Mouse (Mus musculus): ENCODE data around the gene Dock8. TPM values are rescaled to one million over a fixed set of nuclear protein-coding genes. Genes with fewer than 3 reads are reported as not detected.

Dock8 gene
- total and polyA plus RNA-seq, 2 experiments, result 8.9 to 9.7 TPM

DNA sequence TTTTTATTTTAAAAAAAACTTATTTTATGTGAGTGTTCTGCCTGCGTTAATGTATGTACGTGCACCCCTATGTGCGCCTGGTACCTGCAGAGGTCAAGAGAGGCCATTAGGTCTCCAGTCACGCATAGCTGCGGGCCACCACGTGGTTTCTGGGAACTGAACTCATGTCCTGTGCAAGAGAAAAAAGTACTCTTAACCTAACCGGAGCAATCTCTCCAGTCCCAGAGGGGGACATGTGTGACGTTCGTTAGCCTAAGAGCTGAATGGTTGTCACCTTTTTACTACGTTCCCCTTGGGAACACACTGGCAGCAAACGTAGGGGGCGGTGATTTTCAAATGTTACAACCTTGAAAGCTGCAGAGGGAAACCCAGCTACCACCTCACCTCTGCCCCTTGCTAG, 207.6 kb downstream of the Dock8 start:
- H3K27me3 ChIP-seq (ENCODE audit: control insufficient read depth, insufficient read depth, low read length), result no peaks in the 10 kb centered on the region
- H3K79me2 ChIP-seq (ENCODE audit: control insufficient read depth, insufficient read depth, low read length), result no peaks in the 10 kb centered on the region
- TF ChIP-seq CTCF (IDR thresholded peaks at IDR 0.05; ENCODE audit: low read depth, low read length), result no peak
- no peak for TF ChIP-seq POLR2A (IDR thresholded peaks at IDR 0.05; ENCODE audit: extremely low read depth, insufficient read depth, low read length)
- no peak overlapping the region for H3K27ac ChIP-seq (replicated peaks; ENCODE audit: insufficient read depth, low read depth, low read length)
- DNase-seq (ENCODE audit: extremely low read depth, low read depth, low spot score), result no peak
- H3K4me1 ChIP-seq (ENCODE audit: control insufficient read depth, insufficient read depth, low read length), result no peaks in the 10 kb centered on the region
- no peak overlapping the region for H3K9ac ChIP-seq (ENCODE audit: low read depth, low read length)
- no peak overlapping the region for H3K4me3 ChIP-seq (ENCODE audit: insufficient read depth, low read depth, low read length)
- no peaks in the 10 kb centered on the region for H3K36me3 ChIP-seq (ENCODE audit: control insufficient read depth, insufficient read depth, low read length)
- WGBS, result 72% methylated on average over 12 of the region's 12 CpGs

GRCm38 (mm10) chr19:25207731-25208361, 208.5 kb downstream of the Dock8 start:
- DNase-seq (ENCODE audit: extremely low read depth, low read depth, low spot score), result peak; percentile 37
- H3K27ac ChIP-seq (replicated peaks; ENCODE audit: insufficient read depth, low read depth, low read length), result no peak overlapping the region

DNA sequence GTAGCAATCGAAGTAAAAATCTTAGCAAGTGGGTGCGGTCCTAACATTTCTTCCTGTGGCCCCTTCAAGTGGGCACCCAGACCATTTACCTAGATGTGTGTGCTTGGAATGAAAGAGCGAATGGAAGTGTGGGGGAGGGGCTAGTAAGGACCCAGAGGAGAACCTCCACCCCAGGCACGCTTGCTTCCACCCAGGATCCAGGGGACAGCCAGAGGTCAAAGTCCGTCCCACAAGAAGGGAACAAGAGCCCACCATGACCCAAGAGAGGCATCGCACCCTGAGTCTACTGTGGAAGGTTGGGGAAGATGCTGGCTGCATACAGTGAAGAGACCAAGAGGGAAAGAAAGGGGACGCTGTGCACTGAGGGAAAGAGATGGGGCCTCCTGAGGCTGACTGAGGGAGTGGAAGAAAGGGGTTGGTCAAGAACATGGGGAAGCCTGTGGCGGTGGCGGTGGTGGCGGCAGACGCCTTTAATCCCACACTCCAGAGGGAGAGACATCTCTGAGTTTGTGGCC, 209.3 kb downstream of the Dock8 start:
- H3K36me3 ChIP-seq (ENCODE audit: control insufficient read depth, insufficient read depth, low read length), result no peaks in the 10 kb centered on the region
- H3K27ac ChIP-seq (replicated peaks; ENCODE audit: insufficient read depth, low read depth, low read length), result no peak overlapping the region
- WGBS, result 89% methylated on average over 11 of the region's 11 CpGs
- H3K4me1 ChIP-seq (ENCODE audit: control insufficient read depth, insufficient read depth, low read length), result no peaks in the 10 kb centered on the region
- no peak overlapping the region for H3K4me3 ChIP-seq (ENCODE audit: insufficient read depth, low read depth, low read length)
- H3K79me2 ChIP-seq (ENCODE audit: control insufficient read depth, insufficient read depth, low read length), result no peaks in the 10 kb centered on the region
- DNase-seq (ENCODE audit: extremely low read depth, low read depth, low spot score), result no peak
- no peak overlapping the region for H3K9ac ChIP-seq (ENCODE audit: low read depth, low read length)
- TF ChIP-seq CTCF (IDR thresholded peaks at IDR 0.05; ENCODE audit: low read depth, low read length) (no peak), POLR2A (IDR thresholded peaks at IDR 0.05; ENCODE audit: extremely low read depth, insufficient read depth, low read length) (no peak)
- no peaks in the 10 kb centered on the region for H3K27me3 ChIP-seq (ENCODE audit: control insufficient read depth, insufficient read depth, low read length)

More at GRCm38 (mm10) chr19:25207731-25208361, 208.5 kb downstream of the Dock8 start:
- Histone ChIP-seq H3K4me1 (ENCODE audit: control insufficient read depth, insufficient read depth, low read length) (no peaks in the 10 kb centered on the region), H3K36me3 (ENCODE audit: control insufficient read depth, insufficient read depth, low read length) (no peaks in the 10 kb centered on the region), H3K9ac (ENCODE audit: low read depth, low read length) (no peak overlapping the region), H3K27me3 (ENCODE audit: control insufficient read depth, insufficient read depth, low read length) (no peaks in the 10 kb centered on the region), H3K79me2 (ENCODE audit: control insufficient read depth, insufficient read depth, low read length) (no peaks in the 10 kb centered on the region), H3K4me3 (ENCODE audit: insufficient read depth, low read depth, low read length) (no peak overlapping the region)
- TF ChIP-seq POLR2A (IDR thresholded peaks at IDR 0.05; ENCODE audit: extremely low read depth, insufficient read depth, low read length) (no peak), CTCF (IDR thresholded peaks at IDR 0.05; ENCODE audit: low read depth, low read length) (no peak)
- 26% methylated on average over 23 of the region's 23 CpGs for WGBS

GRCm38 (mm10) chr19:25220611-25221010, 221.3 kb downstream of the Dock8 start:
- no peak for TF ChIP-seq POLR2A (IDR thresholded peaks at IDR 0.05; ENCODE audit: extremely low read depth, insufficient read depth, low read length)
- no peak for TF ChIP-seq CTCF (IDR thresholded peaks at IDR 0.05; ENCODE audit: low read depth, low read length)
- Histone ChIP-seq H3K9ac (ENCODE audit: low read depth, low read length) (no peak overlapping the region), H3K36me3 (ENCODE audit: control insufficient read depth, insufficient read depth, low read length) (no peaks in the 10 kb centered on the region), H3K27ac (replicated peaks; ENCODE audit: insufficient read depth, low read depth, low read length) (no peak overlapping the region), H3K4me3 (ENCODE audit: insufficient read depth, low read depth, low read length) (no peak overlapping the region), H3K4me1 (ENCODE audit: control insufficient read depth, insufficient read depth, low read length) (no peaks in the 10 kb centered on the region), H3K27me3 (ENCODE audit: control insufficient read depth, insufficient read depth, low read length) (no peaks in the 10 kb centered on the region; the same call in 1 of the 2 replicates), H3K79me2 (ENCODE audit: control insufficient read depth, insufficient read depth, low read length) (no peaks in the 10 kb centered on the region)
- 12% methylated on average over 2 of the region's 2 CpGs for WGBS
- peak; percentile 56 for DNase-seq (ENCODE audit: extremely low read depth, low read depth, low spot score)

DNA sequence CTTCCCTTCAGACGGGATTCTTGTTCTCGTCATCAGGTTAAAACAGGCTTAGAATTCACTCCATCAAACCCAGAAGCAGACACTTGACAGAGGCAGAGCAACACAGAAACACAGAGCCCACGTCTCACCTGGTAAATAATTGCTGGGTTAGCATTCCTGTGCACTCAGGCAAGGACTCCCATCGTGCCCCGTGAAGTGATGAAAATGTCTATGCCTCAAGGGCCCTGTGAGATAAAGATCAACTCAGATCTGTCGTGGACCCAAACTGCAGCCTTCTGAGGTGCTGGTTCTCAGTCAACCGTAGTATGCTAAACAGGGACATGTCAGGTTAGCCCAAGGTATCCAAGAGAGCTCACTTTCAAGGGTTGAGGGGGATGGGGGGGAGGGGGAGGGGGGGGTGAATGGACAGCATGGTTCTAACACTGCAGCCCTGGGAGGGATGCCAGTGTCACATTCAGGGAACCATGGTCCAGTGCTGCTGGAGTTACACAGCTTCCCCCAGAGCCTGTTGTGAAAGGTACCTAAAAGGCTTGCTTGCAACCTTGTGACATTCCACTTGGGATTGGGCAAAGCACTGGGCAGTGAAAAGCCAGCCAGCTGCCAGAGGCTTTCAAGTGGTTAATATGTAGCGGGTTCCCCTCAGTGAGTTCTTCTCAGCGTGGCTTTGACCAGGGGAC, 222.8 kb downstream of the Dock8 start:
- Histone ChIP-seq H3K27me3 (ENCODE audit: control insufficient read depth, insufficient read depth, low read length) (no peaks in the 10 kb centered on the region; the same call in 1 of the 2 replicates), H3K79me2 (ENCODE audit: control insufficient read depth, insufficient read depth, low read length) (no peaks in the 10 kb centered on the region), H3K4me1 (ENCODE audit: control insufficient read depth, insufficient read depth, low read length) (no peaks in the 10 kb centered on the region), H3K36me3 (ENCODE audit: control insufficient read depth, insufficient read depth, low read length) (no peaks in the 10 kb centered on the region), H3K9ac (ENCODE audit: low read depth, low read length) (no peak overlapping the region), H3K27ac (replicated peaks; ENCODE audit: insufficient read depth, low read depth, low read length) (no peak overlapping the region), H3K4me3 (ENCODE audit: insufficient read depth, low read depth, low read length) (no peak overlapping the region)
- WGBS, result 56% methylated on average over 9 of the region's 9 CpGs
- TF ChIP-seq CTCF (IDR thresholded peaks at IDR 0.05; ENCODE audit: low read depth, low read length), result no peak
- TF ChIP-seq POLR2A (IDR thresholded peaks at IDR 0.05; ENCODE audit: extremely low read depth, insufficient read depth, low read length), result no peak
- DNase-seq (ENCODE audit: extremely low read depth, low read depth, low spot score), result peak; percentile 61

All from liver, adult 2 months (tissue).